Mouse (Mus musculus) neural tube, embryonic 10.5 days (tissue): ENCODE measurements around the gene Usp8.

Experiments used
- DNase-seq: peaks from one replicate; pipeline ENCODE4 v3.0.0-alpha.2; 2017; ENCODE audit warnings: low spot score; ENCODE audit errors: extremely low spot score

Usp8 gene

DNA sequence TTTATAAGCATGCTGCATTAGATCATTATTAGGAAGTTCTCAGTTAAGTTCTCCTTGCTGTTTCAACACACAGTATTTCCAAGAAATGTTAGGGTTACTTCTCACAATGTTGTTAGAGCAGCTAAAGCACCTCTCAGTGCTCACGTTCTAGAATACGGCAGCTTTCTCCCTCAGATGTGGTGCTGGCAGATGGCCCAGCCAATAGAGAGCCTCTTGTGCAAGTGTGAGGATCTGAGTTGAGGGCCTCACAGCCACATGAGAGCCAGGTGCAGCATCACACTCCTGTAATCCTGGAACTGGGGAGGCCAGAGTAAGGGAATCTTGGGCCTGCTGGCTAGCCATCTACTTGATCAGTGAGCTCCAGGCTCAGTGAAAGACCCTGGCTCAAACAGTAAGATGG, 33.2 kb downstream of the Usp8 start:
- DNase-seq: no peak

DNA sequence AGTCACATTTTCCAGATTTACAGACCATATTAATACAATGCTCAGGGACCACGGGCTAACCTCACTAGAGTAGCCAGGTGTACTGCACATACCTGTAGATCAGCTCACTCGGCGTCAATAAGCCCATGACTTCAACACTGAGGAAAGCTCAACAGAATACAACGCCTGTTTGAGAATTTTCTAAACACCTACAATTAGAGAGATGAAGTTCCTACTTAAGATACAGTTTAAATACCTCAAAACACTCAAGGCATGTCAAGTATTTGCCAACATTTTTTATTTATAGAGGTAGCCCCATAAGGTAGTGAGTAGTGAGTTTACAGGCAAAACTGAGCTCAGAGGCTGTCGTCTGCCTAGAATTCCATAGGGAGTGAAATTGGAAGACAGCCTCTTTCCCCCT, 36.3 kb downstream of the Usp8 start:
- no peak for DNase-seq

DNA sequence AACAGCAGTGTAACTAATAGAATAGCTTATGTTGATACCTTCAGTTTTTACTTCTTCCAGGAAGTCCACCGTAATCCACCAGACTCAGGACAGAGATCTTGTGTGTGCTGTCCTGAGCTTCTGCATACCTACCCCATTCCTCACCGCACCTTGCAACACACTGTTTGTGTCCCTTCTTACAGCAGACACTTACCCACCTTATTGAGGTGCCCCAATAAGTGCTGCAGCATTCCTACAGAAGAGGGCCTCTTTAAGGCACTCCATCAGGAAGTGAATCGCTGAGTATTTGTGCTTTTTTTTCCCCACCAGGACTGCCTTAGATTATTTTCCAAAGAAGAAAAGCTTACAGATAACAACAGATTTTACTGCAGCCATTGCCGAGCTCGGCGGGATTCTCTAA, 48.5 kb downstream of the Usp8 start:
- no peak for DNase-seq

DNA sequence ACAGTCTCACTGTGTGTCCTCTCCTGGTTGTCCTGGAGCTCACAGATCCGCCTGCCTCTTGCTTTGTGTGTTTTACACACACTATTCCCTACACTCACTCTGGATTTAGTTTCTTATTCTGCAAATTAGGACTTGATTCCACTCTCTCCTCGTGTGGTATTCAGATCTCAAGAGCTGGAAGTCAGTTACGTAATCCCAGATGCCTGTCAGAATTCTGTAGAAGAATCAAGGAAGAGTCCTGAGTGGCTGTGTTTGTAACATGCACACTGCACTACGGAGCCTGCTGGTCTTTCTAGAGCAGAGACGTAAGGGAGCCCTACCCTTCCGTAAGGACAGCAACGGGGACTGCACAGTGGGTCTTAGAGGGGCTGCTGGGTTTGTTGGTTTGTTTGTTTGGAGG, 52.2 kb downstream of the Usp8 start:
- DNase-seq: no peak

DNA sequence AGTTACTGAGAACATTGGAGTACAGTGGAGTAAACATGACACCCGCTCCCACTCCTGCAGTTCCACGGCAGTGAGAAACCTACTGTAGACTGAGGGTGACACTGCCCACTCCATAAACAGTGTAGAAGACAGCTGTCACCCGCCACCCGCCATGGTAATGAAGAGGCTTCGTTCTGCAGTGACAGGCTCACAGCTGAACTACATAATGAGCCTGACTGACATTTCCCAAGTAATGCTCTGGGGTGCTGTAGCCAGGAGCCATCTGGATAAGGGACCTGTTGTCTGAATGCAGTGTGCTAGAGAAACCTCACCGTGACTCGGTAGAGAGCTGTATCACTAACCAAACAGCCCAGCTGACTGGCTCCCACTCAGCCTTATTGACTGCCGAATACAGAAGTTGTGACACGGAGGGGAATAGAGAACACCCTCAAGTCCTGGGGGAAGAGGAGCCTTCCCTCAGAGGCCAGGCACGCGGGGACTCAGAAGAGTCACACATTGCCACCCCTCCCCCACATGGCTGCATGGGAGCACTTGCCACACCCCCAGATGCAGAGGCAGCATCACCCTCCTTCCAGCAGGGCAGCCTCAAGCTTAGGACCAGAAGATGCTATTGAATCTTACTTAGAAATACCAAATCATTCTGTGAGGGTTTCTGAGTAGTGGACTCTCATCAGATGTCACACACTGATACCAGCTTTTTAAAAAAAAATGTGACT, 58.9 kb downstream of the Usp8 start:
- DNase-seq: no peak

DNA sequence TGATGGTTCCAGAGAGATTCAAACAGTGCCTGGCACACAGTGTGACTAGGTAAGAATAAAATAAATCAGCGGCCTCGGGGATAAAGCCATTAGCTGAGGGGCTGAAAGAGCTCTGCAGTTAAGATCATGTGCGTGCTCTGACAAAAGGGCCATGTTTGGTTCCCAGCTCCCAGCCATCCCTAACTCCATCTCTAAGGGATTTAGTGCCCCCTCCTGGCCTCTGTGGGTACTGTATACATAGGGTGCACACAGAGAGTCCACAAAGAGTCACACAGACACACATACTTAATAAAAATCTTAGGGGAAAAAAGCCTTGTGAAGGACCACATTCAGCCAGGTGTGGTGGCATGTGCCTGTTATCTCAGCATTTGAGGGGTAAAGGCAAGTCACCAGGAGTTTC, 60.5 kb downstream of the Usp8 start:
- DNase-seq: no peak

DNA sequence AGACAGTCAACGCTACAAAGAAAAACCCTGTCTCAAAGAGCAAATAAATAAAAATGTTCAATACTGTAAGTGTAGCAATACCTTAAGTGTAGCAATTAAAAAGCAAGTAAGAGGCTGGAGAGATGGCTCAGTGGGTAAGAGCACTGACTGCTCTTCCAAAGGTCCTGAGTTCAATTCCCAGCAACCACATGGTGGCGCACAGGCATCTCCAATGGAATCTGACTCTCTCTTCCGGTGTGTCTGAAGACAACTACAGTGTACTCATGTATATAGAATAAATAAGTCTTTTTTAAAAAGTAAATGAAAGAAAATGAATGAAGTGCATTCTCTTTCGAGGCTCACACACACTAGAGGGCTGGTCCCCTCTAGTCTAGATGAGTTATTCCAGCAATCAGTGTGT, 61.1 kb downstream of the Usp8 start:
- DNase-seq: no peak

DNA sequence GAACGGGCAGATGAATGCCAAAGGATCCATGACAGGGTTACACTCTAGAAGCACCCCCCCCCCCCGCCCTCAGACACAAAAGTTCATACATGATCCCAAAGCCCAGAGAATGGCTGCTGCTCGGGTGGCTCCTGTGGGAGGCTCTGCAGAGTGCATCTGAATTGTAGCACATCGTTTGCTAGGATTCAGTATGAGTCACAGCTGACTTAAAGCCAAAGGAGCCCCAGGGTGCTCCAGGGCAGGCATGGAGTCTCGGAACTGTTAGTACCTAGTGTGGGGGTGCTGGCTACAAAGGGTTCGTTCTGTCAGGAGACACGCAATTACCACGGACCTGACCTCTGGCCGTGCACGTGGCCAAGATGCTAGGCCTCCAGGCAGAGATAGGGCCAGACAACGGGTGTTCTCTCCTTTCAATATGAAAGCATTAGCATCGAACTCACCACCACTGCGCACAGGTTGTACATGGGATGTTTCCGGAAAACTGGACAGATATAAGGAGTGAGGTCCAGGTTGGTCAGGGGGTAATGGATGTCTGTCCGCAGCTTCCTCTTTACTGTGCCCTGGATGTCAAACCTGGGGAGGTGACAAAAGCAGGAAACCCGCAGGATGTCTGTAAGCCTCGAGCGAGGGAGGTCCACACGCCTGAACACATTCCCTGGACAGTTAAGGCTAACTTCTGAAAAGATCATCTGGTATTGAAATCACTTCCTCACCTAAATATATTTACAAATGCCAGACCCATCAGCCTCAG, 62.5 kb downstream of the Usp8 start:
- no peak for DNase-seq

DNA sequence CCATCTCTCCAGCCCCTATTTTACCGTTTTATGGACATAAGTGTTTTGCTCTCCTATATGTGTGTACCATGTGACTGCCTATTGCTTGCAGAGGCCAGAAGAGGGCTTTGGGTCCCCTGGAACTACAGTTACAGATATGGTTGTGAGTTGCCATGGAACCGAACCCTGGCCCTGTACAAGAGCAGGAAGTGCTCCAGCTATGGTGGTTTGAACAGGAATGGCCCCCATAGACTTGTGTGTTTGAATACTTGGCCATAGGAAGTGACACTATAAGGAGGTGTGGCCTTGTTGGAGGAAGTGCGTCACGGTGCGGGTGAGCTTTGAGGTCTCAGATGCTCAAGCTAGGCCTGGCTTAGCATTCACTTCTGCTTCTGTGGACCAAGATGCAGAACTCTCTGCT, 65.1 kb downstream of the Usp8 start:
- DNase-seq: no peak

DNA sequence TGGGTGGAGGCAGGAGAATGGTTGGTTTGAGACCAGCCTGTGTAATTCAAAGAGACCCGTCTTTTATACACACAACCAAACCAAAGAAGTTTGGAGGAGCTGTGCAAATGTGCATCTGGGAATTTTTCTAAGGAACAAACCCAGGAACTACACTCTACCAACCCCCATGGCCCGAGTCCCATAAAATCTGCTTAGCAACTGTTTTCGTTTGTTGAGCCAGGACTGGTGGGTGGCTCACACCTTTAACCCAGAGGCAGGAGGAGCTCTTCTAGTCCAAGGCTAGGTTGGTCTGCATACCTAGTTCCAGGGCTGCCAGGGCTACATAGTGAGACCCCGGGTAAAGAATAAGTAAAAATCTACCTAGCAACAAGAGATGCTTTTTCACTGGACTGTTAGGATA, 68.8 kb downstream of the Usp8 start:
- DNase-seq: no peak

DNA sequence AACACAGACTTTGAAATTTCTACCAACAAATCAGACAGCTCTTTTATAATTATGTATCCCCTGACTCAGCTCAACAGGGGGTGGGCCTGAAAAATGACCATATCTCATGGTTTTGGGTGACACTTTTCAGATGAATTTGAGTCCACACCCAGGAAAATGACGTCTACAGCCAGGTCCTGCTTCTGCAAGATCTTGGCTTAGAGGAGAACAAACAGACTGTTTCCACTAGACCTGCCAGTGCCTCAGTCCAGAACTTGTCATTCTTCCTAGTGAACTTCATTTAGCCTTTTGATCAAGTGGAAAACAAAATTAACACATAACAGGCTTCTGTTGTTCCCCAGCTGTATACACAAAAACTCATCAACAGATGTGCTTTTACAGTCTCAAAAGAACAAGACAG, 69.3 kb downstream of the Usp8 start:
- DNase-seq: no peak

DNA sequence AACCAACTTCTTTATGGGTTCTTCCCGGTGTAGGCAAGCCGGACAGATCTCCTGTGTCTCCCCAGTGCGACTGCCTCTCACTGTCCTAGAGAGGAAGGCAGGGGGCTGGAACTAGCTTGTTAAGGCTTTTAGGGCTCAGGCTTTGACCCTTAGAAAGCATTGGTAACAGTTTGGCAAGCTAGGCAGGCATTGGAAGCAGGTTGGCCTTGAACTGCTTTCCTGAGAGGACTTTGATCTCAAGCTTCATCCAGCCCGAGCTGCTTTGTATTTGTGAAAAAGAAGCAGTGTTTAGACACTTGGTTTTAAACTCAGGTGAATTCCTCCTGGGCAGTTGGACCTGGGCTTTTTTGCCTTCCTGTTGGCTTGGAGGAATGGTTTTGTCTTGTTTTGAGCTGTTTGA, 71.7 kb downstream of the Usp8 start:
- DNase-seq: no peak

DNA sequence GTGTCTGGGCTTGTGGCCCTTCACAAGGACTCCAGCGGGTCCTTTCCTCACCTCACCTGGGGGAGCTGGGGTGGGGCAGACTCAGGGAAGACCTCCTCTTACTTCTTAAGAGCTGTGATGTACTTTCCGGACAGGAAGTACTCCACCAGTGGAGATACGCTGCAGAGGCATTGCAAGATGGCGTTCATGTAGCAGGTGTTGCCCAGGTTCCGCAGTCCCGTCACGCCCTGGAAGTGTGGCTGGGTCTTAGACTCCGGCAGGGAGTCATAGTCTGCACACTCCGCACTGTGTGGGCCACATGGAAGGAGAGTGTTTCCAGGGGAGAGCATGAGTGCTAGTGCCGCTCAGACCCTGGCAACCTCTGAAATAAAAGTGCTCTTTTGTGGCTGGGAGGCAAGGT, 73.2 kb downstream of the Usp8 start:
- no peak for DNase-seq

DNA sequence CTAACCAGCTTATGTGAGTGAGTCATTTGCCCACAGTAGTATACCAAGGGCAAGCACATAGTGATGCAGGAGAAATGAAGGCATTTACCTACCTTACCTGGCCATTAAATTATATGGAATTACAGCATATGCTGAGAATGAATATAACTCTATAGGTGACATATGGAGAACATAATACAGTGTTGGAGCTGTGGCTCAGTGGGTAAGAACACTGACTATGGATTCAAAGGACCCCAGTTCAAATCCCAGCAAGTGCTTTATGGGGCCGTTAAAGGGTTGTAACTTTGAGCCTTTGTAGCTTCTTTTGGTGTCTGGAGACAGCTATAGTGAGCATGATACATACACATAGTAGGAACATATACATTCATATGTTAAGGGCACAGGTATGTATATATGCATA, 74.3 kb downstream of the Usp8 start:
- DNase-seq: no peak

DNA sequence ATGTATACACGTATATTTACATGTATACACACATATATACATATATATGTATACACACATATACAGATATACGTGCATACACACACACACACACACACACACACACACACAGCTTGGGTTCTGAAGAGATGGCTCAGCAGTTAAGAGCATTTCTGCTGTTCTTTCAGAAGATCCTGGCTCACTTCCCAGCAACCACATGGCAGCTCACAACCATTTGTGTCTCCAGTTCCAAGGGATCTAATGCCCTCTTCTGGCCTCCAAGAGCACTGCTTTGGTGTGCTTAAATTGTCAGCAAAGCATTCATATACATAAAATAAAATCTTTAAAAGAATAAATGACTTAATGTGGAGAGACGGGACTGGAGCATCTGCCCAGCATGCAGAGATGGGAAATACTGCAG, 75.3 kb downstream of the Usp8 start:
- no peak for DNase-seq

DNA sequence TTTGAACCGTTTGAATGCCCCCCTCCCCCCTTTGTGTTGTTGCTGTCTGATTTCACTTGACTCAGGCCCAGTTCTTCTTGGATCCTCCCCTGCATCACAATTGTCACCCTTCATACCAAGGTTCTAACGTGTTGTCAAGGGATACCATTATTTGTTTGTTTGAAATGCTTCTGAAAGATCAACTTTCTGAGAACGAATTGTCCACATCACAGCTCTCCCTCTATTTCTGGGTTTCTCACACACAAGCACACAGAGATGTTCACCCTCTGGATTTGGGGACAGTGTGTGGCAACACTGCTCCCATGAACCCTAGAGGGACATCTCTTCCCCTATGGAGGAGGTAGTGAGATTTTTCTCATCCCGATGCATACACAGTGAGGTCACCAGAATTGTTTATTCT, 76.2 kb downstream of the Usp8 start, which contains the start of gene Usp50:
Usp50 (minus strand) TSS at position 101 of the 400 bp plus-strand sequence.
- DNase-seq: no peak

DNA sequence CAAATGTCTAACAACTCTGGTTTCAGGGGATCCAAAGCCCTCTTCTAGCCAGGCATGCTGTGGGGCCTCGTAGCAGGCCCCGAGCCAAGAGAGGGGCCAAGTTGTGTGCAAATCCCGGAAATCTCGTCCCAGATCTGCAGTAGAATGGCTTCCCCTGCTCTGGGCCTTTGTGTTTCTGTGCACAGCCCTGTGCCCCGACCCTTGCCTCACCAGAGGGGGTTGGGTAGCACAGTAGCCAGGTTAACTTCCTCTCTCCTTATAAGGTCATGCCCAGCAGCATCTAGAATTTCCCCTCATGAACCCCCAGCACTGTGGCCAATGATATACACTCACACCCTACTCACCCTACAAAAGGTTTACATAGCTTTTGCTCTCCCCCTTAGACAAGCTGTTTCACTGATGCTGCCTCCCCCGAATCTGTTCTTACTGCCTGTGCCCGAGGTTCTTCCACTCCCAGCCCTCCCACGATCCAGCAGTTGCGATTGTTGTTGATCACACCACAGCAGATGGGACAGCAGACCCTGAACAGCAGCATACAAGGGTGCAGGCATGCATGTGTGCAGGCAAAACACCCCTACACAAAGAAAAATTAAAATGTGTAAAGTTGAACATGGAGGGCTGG, 80.7 kb downstream of the Usp8 start:
- DNase-seq: no peak

DNA sequence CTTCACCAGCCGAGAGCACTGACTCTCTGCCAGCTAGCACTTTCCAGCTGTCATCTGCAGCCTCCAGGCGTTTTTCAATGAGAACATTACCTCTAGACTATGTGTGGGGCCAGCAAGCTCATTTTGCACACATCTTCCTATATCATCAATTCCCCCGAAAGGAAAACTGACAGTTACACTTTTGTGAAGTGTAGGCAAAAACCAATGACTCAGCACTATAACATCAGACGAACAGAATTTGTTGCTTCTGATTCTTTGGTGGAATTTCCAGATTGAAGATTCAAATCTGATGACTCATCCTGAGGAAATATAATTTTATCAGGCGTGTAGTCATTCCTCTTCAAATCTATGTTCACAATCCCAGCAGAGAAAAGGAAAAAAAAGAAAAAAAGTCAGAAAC, 85.5 kb downstream of the Usp8 start:
- no peak for DNase-seq

DNA sequence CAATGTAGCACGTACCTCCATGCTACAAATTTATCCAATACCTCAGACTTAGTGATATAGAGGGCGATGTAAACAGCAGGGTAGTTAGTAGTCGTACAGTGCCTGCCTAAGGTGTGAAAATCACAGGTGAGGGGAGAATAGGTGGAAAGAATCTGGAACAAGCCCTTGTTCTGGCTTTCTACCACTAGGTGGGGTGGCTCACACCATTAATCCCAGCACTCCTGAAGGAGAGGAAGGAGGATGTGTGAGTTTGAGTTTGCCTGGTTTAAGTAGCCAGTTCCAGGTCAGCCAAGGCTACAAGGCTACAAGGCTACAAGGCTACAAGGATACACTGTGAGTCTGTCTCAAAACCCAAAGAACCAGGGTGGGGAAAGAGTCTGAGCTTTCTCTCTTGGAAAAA, 88.6 kb downstream of the Usp8 start:
- DNase-seq: no peak

DNA sequence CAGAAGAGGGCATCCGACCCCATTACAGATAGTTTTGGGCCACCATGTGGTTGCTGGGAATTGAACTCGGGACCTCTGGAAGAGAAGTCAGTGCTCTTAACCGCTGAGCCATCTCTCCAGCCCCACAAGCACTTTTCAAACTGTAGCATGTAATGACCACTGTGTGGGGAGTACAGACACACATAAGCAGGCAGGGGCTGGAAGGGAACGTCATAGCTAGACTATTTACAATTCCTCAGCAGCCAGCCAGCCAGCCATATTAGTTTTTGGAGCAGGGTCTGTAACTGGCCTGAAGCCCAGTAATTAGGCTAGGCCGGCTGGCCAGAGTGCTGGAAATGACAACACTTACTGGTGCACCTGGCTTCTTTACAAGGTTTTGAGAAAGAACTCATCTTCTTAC, 91.3 kb downstream of the Usp8 start:
- DNase-seq: no peak

DNA sequence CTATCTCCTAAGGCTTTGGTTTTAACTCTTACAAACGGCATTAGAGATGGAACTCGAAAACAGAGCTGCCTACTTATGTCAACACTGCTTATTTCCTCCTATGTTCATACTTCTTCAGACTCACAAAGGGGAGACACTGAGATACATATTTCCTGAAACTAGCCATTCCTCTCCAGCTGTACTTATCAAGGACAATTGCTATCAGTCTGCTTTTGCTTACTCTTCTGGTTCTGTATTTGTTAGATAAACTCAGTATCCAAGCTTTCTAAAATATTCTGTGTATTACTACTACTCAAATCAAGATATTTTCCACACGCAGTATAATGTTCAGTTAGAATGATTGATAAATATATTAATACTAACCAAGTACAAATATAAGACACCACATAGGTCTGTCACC, 94.9 kb downstream of the Usp8 start:
- DNase-seq: no peak
